Mouse (Mus musculus) left cerebral cortex, postnatal 4 days (tissue): ENCODE measurements around the gene Gm5622. TPM values are rescaled to one million over a fixed set of nuclear protein-coding genes. Genes with fewer than 3 reads are reported as not detected.
A peak's percentile ranks its signal among the peaks of the same experiment; 100 is the strongest.
"Not testable (repeated sequence)": the region's sequence is repeated elsewhere in the genome, so short reads cannot be mapped to it uniquely, and the experiment has no call there.

Source experiments
- DNase-seq: peaks from one replicate; pipeline ENCODE4 v3.0.0-alpha.2; 2022
- intact Hi-C: fragments of 180-260 bp; cut with DNase I; formaldehyde crosslinking; loops from one replicate; pipeline ENCODE4 v1.15.1; 2025
- total RNA-seq, 2 experiments: library from RNA; stranded (reverse); gene quantifications; 2 replicates each; pipeline ENCODE4 v1.2.3; 2021

Gene Gm5622
- total RNA-seq: not detected

DNA sequence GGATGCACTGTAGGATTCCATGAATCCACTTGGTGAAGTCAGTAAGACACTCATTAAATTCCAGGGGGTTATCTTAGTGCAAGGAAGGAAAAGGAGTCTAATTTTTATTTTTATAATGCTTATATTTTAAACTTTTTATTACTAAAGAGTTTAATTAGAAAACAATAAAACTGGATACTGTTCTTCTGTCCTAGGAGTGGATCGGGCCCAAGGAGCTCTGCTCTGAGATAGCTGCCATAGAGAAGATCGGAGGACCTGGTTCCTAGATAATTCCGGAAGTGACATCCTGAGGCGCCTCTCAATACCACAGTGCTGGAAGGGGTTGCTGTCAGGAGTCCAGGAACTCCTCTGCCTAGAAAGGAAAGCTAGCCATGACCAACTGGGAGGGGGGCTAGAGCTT lies at the start of gene Gm5622:
Gene Gm5622, plus strand, starts transcription at position 301 of the 400 bp plus-strand sequence.
- intact Hi-C loops: no loop called here
- DNase-seq: no peak

DNA sequence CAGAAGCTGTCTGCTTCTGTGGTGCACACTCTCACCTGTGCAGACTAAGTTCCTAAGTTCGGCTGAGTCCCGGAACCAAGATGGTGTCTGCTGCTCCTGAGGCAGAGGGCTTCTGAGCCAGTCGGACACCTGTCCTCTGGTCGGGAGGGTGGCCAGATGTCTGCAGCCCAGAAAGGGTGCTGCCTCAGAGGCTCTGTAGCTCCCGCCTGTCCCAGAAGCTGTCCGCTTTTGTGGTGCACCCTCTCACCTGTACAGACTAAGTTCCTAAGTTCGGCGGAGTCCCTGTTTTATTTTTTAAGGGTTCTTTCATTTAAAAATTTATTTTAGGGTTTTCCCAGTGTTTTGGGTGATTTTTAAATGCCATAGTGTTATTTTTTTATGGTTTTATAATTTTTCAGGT lies 45.2 kb upstream of the Gm5622 start:
- intact Hi-C loops: no loop called here

DNA sequence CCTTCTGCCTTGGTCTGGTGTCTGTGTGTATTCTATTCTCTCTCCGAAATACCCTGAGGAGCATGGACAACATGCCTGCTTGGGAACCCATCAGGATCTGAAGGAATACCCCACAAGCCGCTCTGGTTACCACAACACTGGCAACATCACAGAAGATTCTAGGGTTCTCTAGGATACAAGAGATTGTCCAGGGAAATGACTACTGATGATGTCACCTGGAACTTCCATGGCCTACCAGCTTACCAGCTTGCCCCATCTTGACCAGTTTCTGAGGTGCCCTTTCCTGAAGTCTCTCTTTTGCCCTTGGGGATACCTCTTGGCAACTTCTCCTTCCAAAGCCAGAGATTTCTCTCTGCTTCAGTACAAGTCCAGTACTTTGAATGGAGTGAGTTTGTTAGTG lies 21.4 kb downstream of the Gm5622 start, which contains the start of gene Gm17175:
Gene Gm17175, minus strand, starts transcription at position 101 of the 400 bp plus-strand sequence.
- DNase-seq, intact Hi-C loops: not testable (repeated sequence)

More for the DNA sequence above, 45.2 kb upstream of the Gm5622 start:
- DNase-seq: no peak

DNA sequence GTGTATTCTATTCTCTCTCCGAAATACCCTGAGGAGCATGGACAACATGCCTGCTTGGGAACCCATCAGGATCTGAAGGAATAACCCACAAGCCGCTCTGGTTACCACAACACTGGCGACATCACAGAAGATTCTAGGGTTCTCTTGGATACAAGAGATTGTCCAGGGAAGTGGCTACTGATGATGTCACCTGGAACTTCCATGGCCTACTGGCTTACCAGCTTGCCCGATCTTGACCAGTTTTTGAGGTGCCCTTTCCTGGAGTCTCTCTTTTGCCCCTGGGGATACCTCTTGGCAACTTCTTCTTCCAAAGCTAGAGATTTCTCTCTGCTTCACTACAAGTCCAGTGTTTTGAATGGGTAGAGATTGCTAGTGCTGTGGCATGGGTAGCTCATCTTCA lies 39.4 kb downstream of the Gm5622 start, which contains the start of gene Gm17174:
Gene Gm17174, minus strand, starts transcription at position 101 of the 400 bp plus-strand sequence.
- intact Hi-C loops, DNase-seq: not testable (repeated sequence)

DNA sequence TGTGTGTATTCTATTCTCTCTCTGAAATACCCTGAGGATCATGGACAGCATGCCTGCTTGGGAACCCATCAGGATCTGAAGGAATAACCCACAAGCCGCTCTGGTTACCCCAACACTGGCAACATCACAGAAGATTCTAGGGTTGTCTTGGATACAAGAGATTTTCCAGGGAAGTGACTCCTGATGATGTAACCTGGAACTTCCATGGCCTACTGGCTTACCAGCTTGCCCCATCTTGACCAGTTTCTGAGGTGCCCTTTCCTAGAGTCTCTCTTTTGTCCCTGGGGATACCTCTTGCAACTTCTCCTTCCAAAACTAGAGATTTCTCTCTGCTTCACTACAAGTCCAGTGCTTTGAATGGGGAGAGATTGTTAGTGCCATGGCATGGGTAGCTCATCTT lies 58.6 kb downstream of the Gm5622 start, which contains the start of gene Gm17078:
Gene Gm17078, minus strand, starts transcription at position 101 of the 400 bp plus-strand sequence.
- no peak for DNase-seq
- intact Hi-C loops: no loop called here

DNA sequence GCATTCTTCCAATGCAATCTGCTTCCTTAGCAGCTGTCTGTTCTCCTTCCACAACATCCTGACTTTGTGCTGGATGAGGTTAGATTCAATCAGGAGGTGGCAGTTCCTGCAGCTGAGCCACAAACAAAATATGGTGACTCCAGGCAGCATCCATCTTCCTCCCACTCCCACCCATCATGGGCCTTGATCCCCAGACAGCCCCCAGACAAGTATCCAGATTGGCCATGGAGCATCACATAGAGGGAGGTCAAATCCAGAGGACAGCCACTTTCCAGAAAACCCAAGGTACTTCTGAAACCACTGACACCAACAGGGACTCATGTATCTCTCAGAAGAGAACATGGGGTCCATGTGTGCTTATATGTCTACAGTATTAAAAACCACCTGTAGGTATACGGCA lies 79.8 kb downstream of the Gm5622 start:
- DNase-seq: peak; percentile 5
- intact Hi-C loops: not testable (repeated sequence)

DNA sequence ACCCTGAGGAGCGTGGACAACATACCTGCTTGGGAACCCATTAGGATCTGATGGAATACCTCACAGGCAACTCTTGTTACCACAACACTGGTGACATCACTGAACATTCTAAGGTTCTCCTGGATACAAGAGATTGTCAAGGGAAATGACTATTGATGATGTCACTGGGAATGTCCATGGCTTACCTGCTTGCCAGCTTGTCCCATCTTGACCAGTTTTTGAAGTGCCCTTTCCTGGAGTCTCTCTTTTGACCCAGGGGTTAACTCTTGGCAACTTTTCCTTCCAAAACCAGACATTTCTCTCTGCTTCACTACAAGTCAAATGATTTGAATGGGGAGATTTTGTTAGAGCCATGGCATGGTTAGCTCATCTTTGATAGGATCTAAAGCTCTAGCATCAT lies 83.0 kb downstream of the Gm5622 start, which contains the start of gene Gm4181:
Gene Gm4181, minus strand, starts transcription at position 101 of the 400 bp plus-strand sequence.
- intact Hi-C loops, DNase-seq: not testable (repeated sequence)

DNA sequence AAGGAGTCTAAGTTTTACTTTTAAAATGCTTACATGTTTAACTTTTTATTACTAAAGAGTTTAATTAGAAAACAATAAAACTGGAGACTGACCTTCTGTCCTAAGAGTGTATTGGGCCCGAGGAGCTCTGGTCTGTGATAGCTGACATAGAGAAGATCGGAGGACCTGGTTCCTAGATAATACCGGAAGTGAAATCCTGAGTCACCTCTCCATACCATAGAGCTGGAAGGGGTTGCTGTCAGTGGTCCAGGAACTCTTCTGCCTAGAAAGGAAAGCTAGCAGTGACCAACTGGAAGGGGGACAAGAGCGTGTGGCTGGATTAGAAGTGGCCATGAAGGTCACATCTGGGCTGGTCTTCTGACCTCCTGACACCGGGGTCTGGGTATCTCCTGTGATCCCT lies 124.7 kb downstream of the Gm5622 start:
- no peak for DNase-seq
- intact Hi-C loops: no loop called here

DNA sequence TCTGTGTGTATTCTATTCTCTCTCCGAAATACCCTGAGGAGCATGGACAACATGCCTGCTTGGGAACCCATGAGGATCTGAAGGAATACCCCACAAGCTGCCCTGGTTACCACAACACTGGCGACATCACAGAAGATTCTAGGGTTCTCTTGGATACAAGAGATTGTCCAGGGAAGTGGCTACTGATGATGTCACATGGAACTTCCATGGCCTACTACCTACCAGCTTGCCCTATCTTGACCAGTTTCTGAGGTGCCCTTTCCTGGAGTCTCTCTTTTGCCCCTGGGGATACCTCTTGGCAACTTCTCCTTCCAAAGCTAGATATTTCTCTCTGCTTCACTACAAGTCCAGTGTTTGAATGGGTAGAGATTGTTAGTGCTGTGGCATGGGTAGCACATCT lies 142.8 kb downstream of the Gm5622 start, which contains the start of gene Gm17079:
Gene Gm17079, minus strand, starts transcription at position 101 of the 400 bp plus-strand sequence.
- intact Hi-C loops: not testable (repeated sequence)

More for the DNA sequence above, 142.8 kb downstream of the Gm5622 start, which contains the start of gene Gm17079:
- DNase-seq: not testable (repeated sequence)

Other genes starting within 250 kb of the Gm5622 start
- not detected for gene Gm7247, start 191.0 kb upstream of the Gm5622 start, total RNA-seq
- not detected for gene Vmn2r88, start 142.0 kb upstream of the Gm5622 start, total RNA-seq
- gene Vmn2r89, start 100.9 kb upstream of the Gm5622 start, total RNA-seq: not detected
- not detected for gene Gm17175, start 21.3 kb downstream of the Gm5622 start, total RNA-seq
- not detected for gene Gm17174, start 39.3 kb downstream of the Gm5622 start, total RNA-seq
- not detected for gene Gm17078, start 58.5 kb downstream of the Gm5622 start, total RNA-seq
- not detected for gene Gm4181, start 82.9 kb downstream of the Gm5622 start, total RNA-seq
- gene Gm17079, start 142.7 kb downstream of the Gm5622 start, total RNA-seq: not detected
- not detected for gene Gm5800, start 164.4 kb downstream of the Gm5622 start, total RNA-seq
- not detected for gene Ang4, start 220.8 kb downstream of the Gm5622 start, total RNA-seq
- gene AY358078, start 247.3 kb downstream of the Gm5622 start, total RNA-seq: not detected